Mouse (Mus musculus): ENCODE results near the gene Gm7168. TPM values are rescaled to one million over a fixed set of nuclear protein-coding genes. Genes with fewer than 3 reads are reported as not detected.
"Not testable (repeated sequence)": the region's sequence is repeated elsewhere in the genome, so short reads cannot be mapped to it uniquely, and the experiment has no call there.

Gm7168 gene
- under 1 TPM in 1 of 2 experiments, not detected in 1; 0.23 TPM for total RNA-seq (2021)
- long read RNA-seq, experiment 1: 0 reads
- long read RNA-seq, experiment 2: 0 reads

GRCm38 (mm10) chr17:13948073-13948472, at the start of gene Gm7168:
Gene Gm7168, plus strand, starts transcription at chr17:13948373.
- DNase-seq (ENCODE audit: low spot score in 2 of 2); H3K4me3 ChIP-seq; H3K27ac ChIP-seq: not testable (repeated sequence)

GRCm38 (mm10) chr17:13898838-13899237, 49.3 kb upstream of the Gm7168 start:
- H3K4me3 ChIP-seq: no peak overlapping the region
- DNase-seq (ENCODE audit: low spot score in 2 of 2): no peak
- TF ChIP-seq CTCF (conservative IDR thresholded peaks at IDR 0.05): no peak
- no peak overlapping the region for H3K27ac ChIP-seq

GRCm38 (mm10) chr17:13899241-13899640, 48.9 kb upstream of the Gm7168 start:
- DNase-seq (ENCODE audit: low spot score in 2 of 2): no peak
- Histone ChIP-seq H3K4me3 (no peak overlapping the region), H3K27ac (no peak overlapping the region)
- TF ChIP-seq CTCF (conservative IDR thresholded peaks at IDR 0.05): no peak

- Histone ChIP-seq H3K4me3 (no peak overlapping the region), H3K27ac (no peak overlapping the region)
- TF ChIP-seq CTCF (conservative IDR thresholded peaks at IDR 0.05): no peak
- no peak for DNase-seq (ENCODE audit: low spot score in 2 of 2)
Observed at GRCm38 (mm10) chr17:13903793-13904192, 44.4 kb upstream of the Gm7168 start.

- TF ChIP-seq CTCF (conservative IDR thresholded peaks at IDR 0.05): no peak
- H3K27ac ChIP-seq: no peak overlapping the region
- no peak for DNase-seq (ENCODE audit: low spot score in 2 of 2)
Observed at GRCm38 (mm10) chr17:13907082-13907481, 41.1 kb upstream of the Gm7168 start.

GRCm38 (mm10) chr17:13907681-13908080, 40.5 kb upstream of the Gm7168 start:
- no peak overlapping the region for H3K4me3 ChIP-seq
- no peak for TF ChIP-seq CTCF (conservative IDR thresholded peaks at IDR 0.05)
- DNase-seq (ENCODE audit: low spot score in 2 of 2): no peak
- H3K27ac ChIP-seq: no peak overlapping the region

More at GRCm38 (mm10) chr17:13907082-13907481, 41.1 kb upstream of the Gm7168 start:
- no peak overlapping the region for H3K4me3 ChIP-seq

GRCm38 (mm10) chr17:13913951-13914350, 34.2 kb upstream of the Gm7168 start:
- H3K4me3 ChIP-seq: no peak overlapping the region
- H3K27ac ChIP-seq: no peak overlapping the region
- TF ChIP-seq CTCF (conservative IDR thresholded peaks at IDR 0.05): no peak
- no peak for DNase-seq (ENCODE audit: low spot score in 2 of 2)

GRCm38 (mm10) chr17:13914531-13914930, 33.6 kb upstream of the Gm7168 start:
- Histone ChIP-seq H3K27ac (no peak overlapping the region), H3K4me3 (no peak overlapping the region)
- TF ChIP-seq CTCF (conservative IDR thresholded peaks at IDR 0.05): no peak
- no peak for DNase-seq (ENCODE audit: low spot score in 2 of 2)

- no peak overlapping the region for H3K4me3 ChIP-seq
- no peak for TF ChIP-seq CTCF (conservative IDR thresholded peaks at IDR 0.05)
- DNase-seq (ENCODE audit: low spot score in 2 of 2): no peak
- no peak overlapping the region for H3K27ac ChIP-seq
Observed at GRCm38 (mm10) chr17:13920771-13921170, 27.4 kb upstream of the Gm7168 start.

- Histone ChIP-seq H3K27ac (no peak overlapping the region), H3K4me3 (no peak overlapping the region)
- TF ChIP-seq CTCF (conservative IDR thresholded peaks at IDR 0.05): no peak
- DNase-seq (ENCODE audit: low spot score in 2 of 2): no peak
Observed at GRCm38 (mm10) chr17:13923418-13923817, 24.8 kb upstream of the Gm7168 start.

GRCm38 (mm10) chr17:13924588-13924987, 23.6 kb upstream of the Gm7168 start:
- DNase-seq (ENCODE audit: low spot score in 2 of 2): no peak
- Histone ChIP-seq H3K27ac (no peak overlapping the region), H3K4me3 (no peak overlapping the region)
- no peak for TF ChIP-seq CTCF (conservative IDR thresholded peaks at IDR 0.05)

GRCm38 (mm10) chr17:13925931-13926330, 22.2 kb upstream of the Gm7168 start:
- DNase-seq (ENCODE audit: low spot score in 2 of 2): no peak
- Histone ChIP-seq H3K27ac (no peak overlapping the region), H3K4me3 (no peak overlapping the region)
- TF ChIP-seq CTCF (conservative IDR thresholded peaks at IDR 0.05): no peak

- Histone ChIP-seq H3K4me3 (no peak overlapping the region), H3K27ac (no peak overlapping the region)
- DNase-seq (ENCODE audit: low spot score in 2 of 2): no peak
- TF ChIP-seq CTCF (conservative IDR thresholded peaks at IDR 0.05): no peak
Observed at GRCm38 (mm10) chr17:13930421-13930820, 17.8 kb upstream of the Gm7168 start.

- not testable (repeated sequence) for DNase-seq (ENCODE audit: low spot score in 2 of 2); H3K4me3 ChIP-seq; H3K27ac ChIP-seq
Observed at GRCm38 (mm10) chr17:13935364-13935763, 12.8 kb upstream of the Gm7168 start.

- no peak overlapping the region for H3K27ac ChIP-seq
- DNase-seq (ENCODE audit: low spot score in 2 of 2): no peak
- H3K4me3 ChIP-seq: no peak overlapping the region
- TF ChIP-seq CTCF (conservative IDR thresholded peaks at IDR 0.05): no peak
Observed at GRCm38 (mm10) chr17:13937787-13938186, 10.4 kb upstream of the Gm7168 start.

Measured in layer of hippocampus, adult 2 months (tissue).